Mouse (Mus musculus): ENCODE data around the gene Clec1a. TPM values are rescaled to one million over a fixed set of nuclear protein-coding genes. Genes with fewer than 3 reads are reported as not detected.
"Not testable (repeated sequence)": the region's sequence is repeated elsewhere in the genome, so short reads cannot be mapped to it uniquely, and the experiment has no call there.

The Clec1a gene
- 1 to 10 TPM; 3.4 to 9.7 TPM for total RNA-seq (2021)
- long read RNA-seq, experiment 1, full-length matches to known transcripts, result 2 of 3 reads
- long read RNA-seq, experiment 1, partial matches to known transcripts, result 0 of 3 reads
- long read RNA-seq, experiment 1, other reads (novel, unspliced or antisense), result 1 of 3 reads
- long read RNA-seq, experiment 2, result 0 reads

DNA sequence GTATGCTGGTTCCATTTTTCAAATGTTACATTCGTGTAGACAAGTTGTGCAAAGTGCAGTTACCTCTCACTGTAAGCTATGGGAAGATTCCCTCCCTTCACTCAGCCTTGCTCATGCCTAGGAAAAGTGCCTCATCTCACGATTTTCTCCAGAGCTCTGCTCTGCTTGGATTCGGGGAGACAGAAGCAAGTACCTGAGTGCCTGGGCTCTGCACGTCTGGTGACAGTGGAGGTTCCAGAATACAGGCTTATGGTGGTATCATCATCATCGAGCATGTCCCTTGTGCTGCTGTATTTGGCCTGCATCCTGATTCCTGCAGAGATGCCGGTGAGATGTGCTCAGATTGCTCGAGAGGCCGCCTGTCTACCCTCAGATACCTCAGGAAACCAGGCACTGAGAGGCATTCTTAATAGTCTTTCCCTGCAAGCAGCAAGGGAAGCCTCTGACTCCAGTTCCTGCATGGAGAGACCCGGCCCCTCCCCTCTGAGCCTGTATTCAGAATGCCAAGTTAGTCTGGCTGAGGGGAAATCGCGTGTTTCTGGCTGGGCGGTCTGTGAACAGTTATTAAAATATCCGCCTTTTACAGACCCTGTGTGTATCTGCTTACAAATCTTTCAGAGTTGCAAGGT lies at the start of gene Clec1a:
Clec1a (minus strand) TSS at position 590 of the 629 bp plus-strand sequence.
- peak; percentile 24 to 53 for DNase-seq

DNA sequence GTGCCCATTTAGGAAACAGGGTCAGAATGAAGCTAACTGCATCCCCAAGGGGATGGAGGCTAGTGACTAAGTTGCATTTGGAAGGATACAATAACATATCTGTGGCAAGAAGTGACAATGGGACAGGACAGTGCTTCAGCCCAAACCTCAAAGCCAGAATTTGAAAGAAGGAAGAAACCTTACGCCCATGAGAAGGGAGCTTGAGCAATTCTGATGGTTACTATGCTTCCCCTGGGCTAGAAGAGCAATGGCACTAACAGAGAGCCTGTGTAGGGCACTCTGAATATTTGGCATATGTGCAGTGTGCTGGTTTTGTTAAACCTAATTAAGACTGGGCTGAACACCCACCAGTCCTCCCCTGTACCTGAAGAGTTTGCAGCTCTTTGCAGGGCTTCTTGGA lies 47.7 kb upstream of the Clec1a start:
- DNase-seq, result not testable (repeated sequence)

- DNase-seq, result no peak
Observed at GRCm38 (mm10) chr6:129497345-129498218, 45.8 kb upstream of the Clec1a start.

- no peak for DNase-seq
Observed at GRCm38 (mm10) chr6:129494924-129495323, 43.1 kb upstream of the Clec1a start.

GRCm38 (mm10) chr6:129480089-129480958 lies 28.5 kb upstream of the Clec1a start:
- DNase-seq, result no peak

DNA sequence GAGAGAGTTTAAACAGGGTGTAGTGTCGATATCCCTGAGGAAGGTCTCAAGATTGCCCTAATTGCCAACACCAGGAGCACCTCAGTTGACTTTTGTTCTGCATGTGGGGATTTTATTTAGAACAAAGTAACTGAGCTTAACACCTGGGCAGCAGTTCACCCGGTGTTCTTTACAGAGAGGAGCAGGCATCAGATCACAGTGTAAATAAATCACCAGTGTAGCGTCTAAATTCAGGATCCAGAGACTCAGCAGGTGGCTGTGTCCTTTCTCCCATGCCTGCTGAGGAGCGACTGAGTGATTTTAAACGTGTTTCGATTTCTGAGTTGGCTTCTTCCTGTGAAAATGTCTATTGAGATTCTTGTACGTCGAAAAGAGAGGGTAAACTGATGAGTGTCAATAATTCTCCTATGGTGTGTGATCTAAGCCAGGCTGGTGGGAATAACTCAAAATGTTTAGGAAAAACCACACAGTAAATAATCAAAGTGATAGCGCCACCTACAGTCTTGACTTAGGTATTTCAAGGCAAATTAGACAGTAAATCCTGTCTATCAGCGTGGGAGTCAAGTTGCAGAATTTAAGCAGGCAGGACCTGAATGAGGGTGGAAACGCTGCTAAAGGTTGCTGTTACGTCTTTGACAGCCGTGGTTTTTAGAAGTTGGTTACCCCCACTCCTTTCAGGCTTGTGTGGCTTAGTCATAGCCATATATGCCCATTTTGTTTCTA lies 24.8 kb upstream of the Clec1a start:
- DNase-seq, result peak in 1 of 2 experiments; percentile 22

GRCm38 (mm10) chr6:129472627-129473026 lies 20.8 kb upstream of the Clec1a start:
- DNase-seq, result no peak

DNA sequence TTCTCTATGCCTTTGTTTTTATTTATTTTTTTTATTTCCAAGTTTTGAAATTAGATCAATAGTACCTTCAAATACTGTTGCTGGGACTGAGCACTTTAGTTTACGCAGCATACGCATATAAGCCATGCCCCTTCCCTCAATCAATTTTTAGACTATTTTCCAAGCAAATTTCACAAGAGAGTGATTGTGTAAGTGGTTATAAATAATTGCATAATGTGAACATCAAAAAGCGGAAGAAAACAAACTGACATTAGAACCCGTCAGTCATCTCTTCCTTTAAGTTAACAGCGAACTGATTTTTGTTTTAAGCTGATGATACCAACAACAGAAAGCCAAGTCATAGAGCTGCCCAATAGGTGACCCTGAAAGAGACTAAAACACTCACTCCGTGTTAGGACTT lies 19.6 kb upstream of the Clec1a start:
- no peak for DNase-seq

DNA sequence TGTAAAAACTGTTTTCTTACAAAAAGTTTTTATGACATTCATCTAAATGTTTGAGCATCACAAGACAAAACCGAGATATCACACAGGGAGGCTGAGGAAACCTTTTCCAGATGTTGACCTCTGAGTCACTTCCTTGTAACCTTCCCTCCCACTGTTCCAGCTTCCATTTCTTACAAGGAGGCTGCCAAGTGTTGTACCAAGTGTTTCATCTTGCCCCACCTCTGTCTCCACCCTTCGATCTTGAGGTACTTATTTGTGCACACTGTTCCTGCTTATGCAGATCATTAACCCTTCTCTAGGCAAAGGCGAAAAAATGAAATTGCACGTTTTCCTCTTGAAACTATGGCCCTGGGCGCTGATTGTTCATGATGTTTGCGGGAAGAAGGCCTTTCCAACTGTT lies 2.1 kb downstream of the Clec1a start:
- DNase-seq, result peak in 1 of 2 experiments; percentile 3

GRCm38 (mm10) chr6:129438033-129438432 lies 13.8 kb downstream of the Clec1a start:
- DNase-seq, result no peak

- DNase-seq, result no peak
Observed at GRCm38 (mm10) chr6:129436025-129436424, 15.8 kb downstream of the Clec1a start.

GRCm38 (mm10) chr6:129434239-129434638 lies 17.6 kb downstream of the Clec1a start:
- no peak for DNase-seq

DNA sequence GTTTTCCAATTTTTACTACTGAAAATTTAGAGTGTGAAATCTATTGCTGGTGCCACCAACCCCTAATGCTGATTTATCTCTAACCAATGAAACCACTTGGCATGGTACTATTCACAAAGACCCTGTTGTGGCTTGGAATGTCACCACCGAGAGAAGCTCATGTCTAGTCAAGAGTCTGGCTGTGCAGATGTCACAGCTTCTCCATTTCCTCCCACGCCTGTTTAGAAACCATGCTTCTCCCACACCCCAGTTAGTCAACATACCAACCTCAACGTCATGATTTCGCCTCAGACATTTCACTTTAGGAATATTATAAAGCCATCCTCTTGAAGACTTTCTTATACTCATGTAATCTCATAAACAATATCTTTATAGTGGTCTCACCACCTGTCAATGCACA lies 24.5 kb downstream of the Clec1a start:
- DNase-seq, result no peak

DNA sequence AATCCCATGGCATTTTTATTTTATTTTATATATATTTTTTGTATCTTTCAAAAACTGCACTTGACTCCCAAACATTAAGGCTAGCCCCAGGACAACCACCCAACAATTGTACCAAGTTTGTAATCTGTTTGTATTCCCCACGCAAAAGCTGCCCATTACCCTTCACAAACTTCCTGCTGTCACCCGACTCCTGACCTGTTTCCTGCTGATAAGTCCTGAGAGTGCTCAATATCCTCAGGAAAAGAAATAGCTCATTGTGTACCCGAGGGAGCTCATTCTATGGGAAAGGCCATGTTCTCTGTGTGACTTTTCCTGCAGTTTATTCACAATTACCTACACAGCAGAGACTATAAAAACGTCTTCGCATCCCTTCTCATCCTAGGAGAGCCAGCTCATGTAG lies 26.0 kb downstream of the Clec1a start:
- peak; percentile 17 to 31 for DNase-seq

GRCm38 (mm10) chr6:129425217-129425616 lies 26.6 kb downstream of the Clec1a start:
- DNase-seq, result no peak

GRCm38 (mm10) chr6:129423734-129424072 lies 28.1 kb downstream of the Clec1a start:
- peak; percentile 78 to 81 for DNase-seq

- DNase-seq, result peak; percentile 30 to 36
Observed at GRCm38 (mm10) chr6:129423040-129423733, 28.6 kb downstream of the Clec1a start.

DNA sequence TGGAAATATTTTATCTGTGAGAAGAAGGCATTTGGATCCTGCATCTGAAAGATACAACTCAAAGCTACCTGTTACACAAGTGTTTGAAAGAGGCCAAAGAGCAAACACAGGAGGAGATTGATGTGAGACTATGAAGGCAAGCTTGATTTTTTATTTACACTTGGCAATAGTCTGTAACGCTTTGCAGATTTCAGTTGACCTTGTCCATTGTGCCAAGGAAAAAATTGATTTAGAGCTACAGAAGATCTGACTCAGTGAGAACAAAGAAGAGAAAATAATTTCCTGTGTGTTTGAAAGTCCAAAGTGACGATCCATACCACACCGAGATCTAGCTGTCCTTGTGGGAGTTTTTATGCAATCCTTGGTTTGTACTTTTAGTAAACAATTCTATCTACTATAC lies 29.5 kb downstream of the Clec1a start:
- DNase-seq, result no peak

DNA sequence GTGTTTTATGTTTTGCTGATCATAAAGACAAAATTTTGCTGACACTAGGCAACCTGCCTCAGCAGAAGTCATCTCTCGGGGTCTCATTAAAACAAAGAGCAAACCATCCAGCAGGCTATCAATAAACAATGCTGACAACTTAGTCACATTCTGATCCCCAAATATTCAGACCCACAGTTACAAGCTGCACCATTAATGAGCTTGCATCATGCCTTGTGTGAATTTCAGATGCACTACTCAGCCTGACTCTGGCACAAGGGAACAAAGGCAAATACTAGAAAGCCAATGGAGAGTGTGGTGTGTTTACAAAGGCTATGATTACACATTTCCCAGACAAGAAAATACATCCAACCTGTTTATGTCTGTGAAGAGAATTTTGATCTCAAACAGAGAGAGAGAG lies 37.6 kb downstream of the Clec1a start:
- DNase-seq, result no peak

DNA sequence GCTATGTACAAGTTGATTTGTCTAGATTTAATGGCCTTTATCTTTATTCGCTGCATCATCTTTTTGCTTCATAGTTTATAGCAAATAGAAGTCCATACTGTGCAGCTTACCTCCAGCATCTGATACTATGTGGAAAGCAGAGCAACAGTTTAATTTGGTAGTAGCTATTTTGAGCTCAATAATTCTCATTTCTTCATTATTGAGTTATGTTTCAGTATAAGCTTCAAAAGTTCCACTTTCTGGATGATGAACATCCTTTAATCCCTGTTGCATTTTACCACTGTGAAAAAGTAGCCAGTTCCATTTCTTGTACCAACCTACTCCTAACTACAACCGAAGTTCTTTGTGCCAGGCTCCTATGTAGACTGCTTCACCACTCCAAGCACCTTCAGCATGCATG lies 43.2 kb downstream of the Clec1a start, which contains the start of gene Clec9a:
Clec9a (plus strand) TSS at position 301 of the 400 bp plus-strand sequence.
- no peak for DNase-seq

DNA sequence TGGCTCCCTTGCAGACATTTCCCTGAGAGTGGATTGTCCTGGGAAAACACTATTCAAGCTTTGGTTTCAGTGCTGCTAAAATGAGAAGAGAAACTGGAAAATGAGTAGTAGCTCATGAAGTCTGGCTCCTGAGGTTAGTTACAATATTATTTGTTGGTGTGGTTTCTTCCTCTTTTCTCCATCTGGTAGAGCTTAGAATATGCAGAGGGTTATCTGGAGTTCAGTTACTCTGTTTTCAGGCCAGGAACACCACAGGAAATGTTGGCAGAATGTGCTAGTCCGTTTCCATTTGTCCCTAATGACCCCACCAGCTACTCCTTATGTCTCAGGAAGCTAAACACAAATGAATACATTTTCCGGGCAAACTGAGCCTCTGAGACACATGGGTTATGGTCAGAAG lies 44.5 kb downstream of the Clec1a start:
- no peak for DNase-seq
